Mouse (Mus musculus) heart, postnatal 0 days (tissue): ENCODE measurements at regions not wholly inside any gene's neighbourhood (a gene's known extent, or its start where the extent isn't known, plus 50 kb on each side); places are given as distances from the start of the nearest gene placed in this dataset.

Source experiments
- ATAC-seq: fragments of 200-750 bp; cut with Nextera tagmentation; 2 replicates; pipeline ENCODE4 v1.8.0; 2017; ENCODE audit warnings: low read depth, moderate number of reproducible peaks, moderate library complexity; ENCODE audit not compliant: insufficient read depth
- DNase-seq: peaks from one replicate; pipeline ENCODE4 v3.0.0-alpha.2; 2016; ENCODE audit warnings: low spot score
- H3K27ac ChIP-seq: fragments of 300-500 bp; sonication (generic); 2 replicates; pipeline ENCODE4 v1.5.1; 2014; ENCODE audit warnings: low read depth, mild to moderate bottlenecking
- H3K27me3 ChIP-seq: fragments of 300-500 bp; sonication (generic); 2 replicates; pipeline ENCODE4 v1.6.1; 2014; ENCODE audit warnings: low read length, mixed read lengths; ENCODE audit not compliant: control insufficient read depth, insufficient read depth
- H3K36me3 ChIP-seq: fragments of 300-500 bp; sonication (generic); replicated peaks from 2 replicates; pipeline ENCODE4 v1.6.1; 2014; ENCODE audit warnings: low read length, mixed read lengths; ENCODE audit not compliant: control insufficient read depth, insufficient read depth
- H3K4me1 ChIP-seq: fragments of 300-500 bp; sonication (generic); 2 replicates; pipeline ENCODE4 v1.6.1; 2014; ENCODE audit warnings: antibody characterized with exemption; ENCODE audit not compliant: control insufficient read depth, insufficient read depth
- H3K4me2 ChIP-seq: fragments of 300-500 bp; sonication (generic); 2 replicates; pipeline ENCODE4 v1.6.1; 2014; ENCODE audit warnings: low read depth, mild to moderate bottlenecking, low read length, moderate library complexity
- H3K4me3 ChIP-seq: fragments of 300-500 bp; sonication (generic); 2 replicates; pipeline ENCODE4 v1.5.1; 2014; ENCODE audit warnings: low read depth, low read length
- H3K9ac ChIP-seq: fragments of 300-500 bp; sonication (generic); replicated peaks from 2 replicates; pipeline ENCODE4 v1.6.1; 2014; ENCODE audit warnings: low read depth, low read length, mixed read lengths
- H3K9me3 ChIP-seq: fragments of 300-500 bp; sonication (generic); replicated peaks from 2 replicates; pipeline ENCODE4 v1.6.1; 2016; ENCODE audit warnings: low read length; ENCODE audit not compliant: control insufficient read depth
- CTCF ChIP-seq: IDR thresholded peaks from 2 replicates; pipeline ENCODE4 v1.5.1; 2016; ENCODE audit warnings: antibody characterized with exemption, control low read depth, low read depth
- EP300 ChIP-seq: IDR thresholded peaks from 2 replicates; pipeline ENCODE4 v1.6.1; 2016; ENCODE audit warnings: antibody characterized with exemption, low read depth
- WGBS: fragments of 180-500 bp; shearing (Covaris S2); extraction: QIAGEN DNeasy Blood & Tissue Kit; methylation state at CpG from one replicate; pipeline ENCODE4 v1.1.7; 2014; 5-methylcytosine and 5-hydroxymethylcytosine counted together

- no peak overlapping the region for H3K27ac ChIP-seq
- no peak for TF ChIP-seq EP300
- ATAC-seq = no peak
- 83% methylated on average over 5 of the region's 5 CpGs for WGBS
- H3K27me3 ChIP-seq = no peaks in the 10 kb centered on the region
- no peak overlapping the region for H3K4me2 ChIP-seq
- no peak overlapping the region for H3K9ac ChIP-seq
- H3K36me3 ChIP-seq = no peaks in the 10 kb centered on the region
- no peak overlapping the region for H3K4me3 ChIP-seq
- no peaks in the 10 kb centered on the region for H3K4me1 ChIP-seq
- H3K9me3 ChIP-seq = no peaks in the 10 kb centered on the region
- no peak for DNase-seq
These were observed 505.8 kb upstream of the Sox11 start for GRCm38 (mm10) chr12:27848141-27848540.

- TF ChIP-seq EP300 (no peak), CTCF (no peak)
- 70% methylated on average over 10 of the region's 10 CpGs for WGBS
- Histone ChIP-seq H3K4me3 (no peak overlapping the region), H3K36me3 (no peaks in the 10 kb centered on the region), H3K27me3 (no peaks in the 10 kb centered on the region), H3K27ac (no peak overlapping the region), H3K9ac (no peak overlapping the region), H3K9me3 (no peaks in the 10 kb centered on the region), H3K4me1 (no peaks in the 10 kb centered on the region), H3K4me2 (no peak overlapping the region)
- ATAC-seq = no peak
- no peak for DNase-seq
These were observed 505.0 kb upstream of the Sox11 start for GRCm38 (mm10) chr12:27847397-27847796.

- H3K4me2 ChIP-seq = no peak overlapping the region
- ATAC-seq (no peak), DNase-seq (no peak)
- H3K4me3 ChIP-seq = no peak overlapping the region
- H3K9me3 ChIP-seq = no peaks in the 10 kb centered on the region
- TF ChIP-seq CTCF (no peak), EP300 (no peak)
- H3K9ac ChIP-seq = no peak overlapping the region
- H3K36me3 ChIP-seq = no peaks in the 10 kb centered on the region
- H3K4me1 ChIP-seq = no peaks in the 10 kb centered on the region
- H3K27me3 ChIP-seq = no peaks in the 10 kb centered on the region
- no peak overlapping the region for H3K27ac ChIP-seq
These were observed 502.6 kb upstream of the Sox11 start for GRCm38 (mm10) chr12:27844958-27845357.

GRCm38 (mm10) chr12:27838955-27839354, 496.6 kb upstream of the Sox11 start:
- H3K4me3 ChIP-seq = no peak overlapping the region
- H3K9ac ChIP-seq = no peak overlapping the region
- no peak overlapping the region for H3K4me2 ChIP-seq
- H3K27ac ChIP-seq = no peak overlapping the region
- TF ChIP-seq CTCF (no peak), EP300 (no peak)
- no peak for DNase-seq
- H3K9me3 ChIP-seq = no peaks in the 10 kb centered on the region
- H3K36me3 ChIP-seq = no peaks in the 10 kb centered on the region
- H3K4me1 ChIP-seq = no peaks in the 10 kb centered on the region
- no peak for ATAC-seq
- H3K27me3 ChIP-seq = no peaks in the 10 kb centered on the region

GRCm38 (mm10) chr12:27838384-27838783, 496.0 kb upstream of the Sox11 start:
- TF ChIP-seq EP300 = no peak
- no peak for TF ChIP-seq CTCF

GRCm38 (mm10) chr12:27826208-27826607, 483.8 kb upstream of the Sox11 start:
- 79% methylated on average over 5 of the region's 5 CpGs for WGBS
- no peak for DNase-seq

More at GRCm38 (mm10) chr12:27838384-27838783, 496.0 kb upstream of the Sox11 start:
- ATAC-seq = no peak
- H3K9ac ChIP-seq = no peak overlapping the region
- no peak for DNase-seq
- no peak overlapping the region for H3K27ac ChIP-seq
- H3K9me3 ChIP-seq = no peaks in the 10 kb centered on the region
- no peaks in the 10 kb centered on the region for H3K36me3 ChIP-seq
- WGBS = 78% methylated on average over 6 of the region's 6 CpGs
- H3K4me3 ChIP-seq = no peak overlapping the region
- H3K4me1 ChIP-seq = no peaks in the 10 kb centered on the region
- H3K27me3 ChIP-seq = no peaks in the 10 kb centered on the region
- no peak overlapping the region for H3K4me2 ChIP-seq

More at GRCm38 (mm10) chr12:27826208-27826607, 483.8 kb upstream of the Sox11 start:
- Histone ChIP-seq H3K4me3 (no peak overlapping the region), H3K36me3 (no peaks in the 10 kb centered on the region), H3K4me1 (no peaks in the 10 kb centered on the region), H3K9me3 (no peaks in the 10 kb centered on the region), H3K4me2 (no peak overlapping the region), H3K9ac (no peak overlapping the region), H3K27ac (no peak overlapping the region), H3K27me3 (no peaks in the 10 kb centered on the region)
- no peak for TF ChIP-seq CTCF
- TF ChIP-seq EP300 = no peak
- ATAC-seq = no peak
